Mouse (Mus musculus): ENCODE results near the gene Ncmap. TPM values are rescaled to one million over a fixed set of nuclear protein-coding genes. Genes with fewer than 3 reads are reported as not detected.

The Ncmap gene
- polyA plus RNA-seq, 1 experiment from 2014 or later, result 7.3 TPM

GRCm38 (mm10) chr4:135429990-135430760, 32.1 kb upstream of the Ncmap start:
- no peaks in the 10 kb centered on the region for H3K27me3 ChIP-seq (replicated peaks; ENCODE audit: control insufficient read depth, insufficient read depth, low read length)
- H3K9me3 ChIP-seq (ENCODE audit: control insufficient read depth, low read length), result no peaks in the 10 kb centered on the region
- H3K4me2 ChIP-seq (ENCODE audit: low read depth, low read length), result no peak overlapping the region
- H3K4me3 ChIP-seq (ENCODE audit: low read length), result no peak overlapping the region
- H3K9ac ChIP-seq (ENCODE audit: low read depth, low read length), result no peak overlapping the region
- no peak for ATAC-seq
- no peaks in the 10 kb centered on the region for H3K36me3 ChIP-seq (ENCODE audit: control insufficient read depth, insufficient read depth, low read length)
- no peak overlapping the region for H3K27ac ChIP-seq (ENCODE audit: low read length)
- 76% methylated on average over 8 of the region's 8 CpGs for WGBS
- peaks cover 13% of the 10 kb centered on the region for H3K4me1 ChIP-seq (ENCODE audit: control insufficient read depth, insufficient read depth, low read length)

GRCm38 (mm10) chr4:135429383-135429782, 31.4 kb upstream of the Ncmap start:
- no peak for ATAC-seq

GRCm38 (mm10) chr4:135426587-135426986, 28.6 kb upstream of the Ncmap start:
- no peak for ATAC-seq
- 95% methylated on average over 7 of the region's 7 CpGs for WGBS
- peaks cover 2% of the 10 kb centered on the region; the same call in 1 of the 2 replicates for H3K4me1 ChIP-seq (ENCODE audit: control insufficient read depth, insufficient read depth, low read length)
- H3K9ac ChIP-seq (ENCODE audit: low read depth, low read length), result no peak overlapping the region
- H3K27ac ChIP-seq (ENCODE audit: low read length), result no peak overlapping the region
- H3K4me3 ChIP-seq (ENCODE audit: low read length), result no peak overlapping the region
- no peaks in the 10 kb centered on the region for H3K27me3 ChIP-seq (replicated peaks; ENCODE audit: control insufficient read depth, insufficient read depth, low read length)
- peaks cover 2% of the 10 kb centered on the region; the same call in 1 of the 2 replicates for H3K36me3 ChIP-seq (ENCODE audit: control insufficient read depth, insufficient read depth, low read length)
- H3K9me3 ChIP-seq (ENCODE audit: control insufficient read depth, low read length), result no peaks in the 10 kb centered on the region
- no peak overlapping the region for H3K4me2 ChIP-seq (ENCODE audit: low read depth, low read length)

More at GRCm38 (mm10) chr4:135429383-135429782, 31.4 kb upstream of the Ncmap start:
- Histone ChIP-seq H3K9ac (ENCODE audit: low read depth, low read length) (no peak overlapping the region), H3K27me3 (replicated peaks; ENCODE audit: control insufficient read depth, insufficient read depth, low read length) (no peaks in the 10 kb centered on the region), H3K4me3 (ENCODE audit: low read length) (no peak overlapping the region), H3K36me3 (ENCODE audit: control insufficient read depth, insufficient read depth, low read length) (no peaks in the 10 kb centered on the region), H3K9me3 (ENCODE audit: control insufficient read depth, low read length) (no peaks in the 10 kb centered on the region), H3K4me2 (ENCODE audit: low read depth, low read length) (no peak overlapping the region), H3K4me1 (ENCODE audit: control insufficient read depth, insufficient read depth, low read length) (peaks cover 9% of the 10 kb centered on the region), H3K27ac (ENCODE audit: low read length) (no peak overlapping the region)
- WGBS, result 78% methylated on average over 4 of the region's 4 CpGs

- no peak overlapping the region for H3K27ac ChIP-seq (ENCODE audit: low read length)
Measured at GRCm38 (mm10) chr4:135425625-135426024, 27.6 kb upstream of the Ncmap start.

GRCm38 (mm10) chr4:135420961-135421360, 22.9 kb upstream of the Ncmap start:
- ATAC-seq, result no peak
- H3K4me1 ChIP-seq (ENCODE audit: control insufficient read depth, insufficient read depth, low read length), result peaks cover 2% of the 10 kb centered on the region; the same call in 1 of the 2 replicates
- no peak overlapping the region for H3K27ac ChIP-seq (ENCODE audit: low read length)
- no peaks in the 10 kb centered on the region for H3K9me3 ChIP-seq (ENCODE audit: control insufficient read depth, low read length)
- WGBS, result 94% methylated on average over 13 of the region's 13 CpGs
- H3K4me3 ChIP-seq (ENCODE audit: low read length), result no peak overlapping the region
- no peak overlapping the region for H3K9ac ChIP-seq (ENCODE audit: low read depth, low read length)
- H3K36me3 ChIP-seq (ENCODE audit: control insufficient read depth, insufficient read depth, low read length), result peaks cover 5% of the 10 kb centered on the region; the same call in 1 of the 2 replicates
- H3K4me2 ChIP-seq (ENCODE audit: low read depth, low read length), result no peak overlapping the region
- no peaks in the 10 kb centered on the region for H3K27me3 ChIP-seq (replicated peaks; ENCODE audit: control insufficient read depth, insufficient read depth, low read length)

More at GRCm38 (mm10) chr4:135425625-135426024, 27.6 kb upstream of the Ncmap start:
- H3K4me3 ChIP-seq (ENCODE audit: low read length), result no peak overlapping the region
- H3K36me3 ChIP-seq (ENCODE audit: control insufficient read depth, insufficient read depth, low read length), result peaks cover 2% of the 10 kb centered on the region; the same call in 1 of the 2 replicates
- 66% methylated on average over 9 of the region's 9 CpGs for WGBS
- peaks cover 2% of the 10 kb centered on the region; the same call in 1 of the 2 replicates for H3K4me1 ChIP-seq (ENCODE audit: control insufficient read depth, insufficient read depth, low read length)
- H3K4me2 ChIP-seq (ENCODE audit: low read depth, low read length), result no peak overlapping the region
- H3K27me3 ChIP-seq (replicated peaks; ENCODE audit: control insufficient read depth, insufficient read depth, low read length), result no peaks in the 10 kb centered on the region
- H3K9me3 ChIP-seq (ENCODE audit: control insufficient read depth, low read length), result no peaks in the 10 kb centered on the region
- no peak for ATAC-seq
- H3K9ac ChIP-seq (ENCODE audit: low read depth, low read length), result no peak overlapping the region

- no peak for ATAC-seq
- H3K9ac ChIP-seq (ENCODE audit: low read depth, low read length), result no peak overlapping the region
- no peak overlapping the region for H3K4me2 ChIP-seq (ENCODE audit: low read depth, low read length)
- no peak overlapping the region for H3K4me3 ChIP-seq (ENCODE audit: low read length)
- peaks cover 5% of the 10 kb centered on the region; the same call in 1 of the 2 replicates for H3K36me3 ChIP-seq (ENCODE audit: control insufficient read depth, insufficient read depth, low read length)
- WGBS, result 83% methylated on average over 11 of the region's 11 CpGs
- H3K4me1 ChIP-seq (ENCODE audit: control insufficient read depth, insufficient read depth, low read length), result no peaks in the 10 kb centered on the region
- H3K9me3 ChIP-seq (ENCODE audit: control insufficient read depth, low read length), result no peaks in the 10 kb centered on the region
- H3K27ac ChIP-seq (ENCODE audit: low read length), result no peak overlapping the region
- no peaks in the 10 kb centered on the region for H3K27me3 ChIP-seq (replicated peaks; ENCODE audit: control insufficient read depth, insufficient read depth, low read length)
Measured at GRCm38 (mm10) chr4:135420416-135420815, 22.4 kb upstream of the Ncmap start.

GRCm38 (mm10) chr4:135419996-135420395, 22.0 kb upstream of the Ncmap start:
- H3K4me3 ChIP-seq (ENCODE audit: low read length), result no peak overlapping the region
- H3K36me3 ChIP-seq (ENCODE audit: control insufficient read depth, insufficient read depth, low read length), result peaks cover 5% of the 10 kb centered on the region; the same call in 1 of the 2 replicates
- no peak overlapping the region for H3K27ac ChIP-seq (ENCODE audit: low read length)
- no peaks in the 10 kb centered on the region for H3K4me1 ChIP-seq (ENCODE audit: control insufficient read depth, insufficient read depth, low read length)
- H3K9me3 ChIP-seq (ENCODE audit: control insufficient read depth, low read length), result no peaks in the 10 kb centered on the region
- WGBS, result 82% methylated on average over 21 of the region's 21 CpGs
- no peak overlapping the region for H3K9ac ChIP-seq (ENCODE audit: low read depth, low read length)
- H3K27me3 ChIP-seq (replicated peaks; ENCODE audit: control insufficient read depth, insufficient read depth, low read length), result no peaks in the 10 kb centered on the region
- ATAC-seq, result no peak
- H3K4me2 ChIP-seq (ENCODE audit: low read depth, low read length), result no peak overlapping the region

- H3K4me1 ChIP-seq (ENCODE audit: control insufficient read depth, insufficient read depth, low read length), result no peaks in the 10 kb centered on the region
- H3K4me2 ChIP-seq (ENCODE audit: low read depth, low read length), result no peak overlapping the region
- no peak overlapping the region for H3K9ac ChIP-seq (ENCODE audit: low read depth, low read length)
- H3K27me3 ChIP-seq (replicated peaks; ENCODE audit: control insufficient read depth, insufficient read depth, low read length), result no peaks in the 10 kb centered on the region
- no peak overlapping the region for H3K4me3 ChIP-seq (ENCODE audit: low read length)
- 94% methylated on average over 21 of the region's 21 CpGs for WGBS
- no peaks in the 10 kb centered on the region for H3K9me3 ChIP-seq (ENCODE audit: control insufficient read depth, low read length)
- H3K36me3 ChIP-seq (ENCODE audit: control insufficient read depth, insufficient read depth, low read length), result 0 out of 2 replicates have a peak, but pooled peaks cover 6% of the 10 kb centered on the region
- no peak for ATAC-seq
- no peak overlapping the region for H3K27ac ChIP-seq (ENCODE audit: low read length)
Measured at GRCm38 (mm10) chr4:135416367-135416766, 18.3 kb upstream of the Ncmap start.

- WGBS, result 77% methylated on average over 8 of the region's 8 CpGs
- ATAC-seq, result no peak
- Histone ChIP-seq H3K27me3 (replicated peaks; ENCODE audit: control insufficient read depth, insufficient read depth, low read length) (no peaks in the 10 kb centered on the region), H3K9me3 (ENCODE audit: control insufficient read depth, low read length) (no peaks in the 10 kb centered on the region), H3K27ac (ENCODE audit: low read length) (no peak overlapping the region), H3K36me3 (ENCODE audit: control insufficient read depth, insufficient read depth, low read length) (0 out of 2 replicates have a peak, but pooled peaks cover 6% of the 10 kb centered on the region), H3K4me1 (ENCODE audit: control insufficient read depth, insufficient read depth, low read length) (no peaks in the 10 kb centered on the region), H3K4me2 (ENCODE audit: low read depth, low read length) (no peak overlapping the region), H3K4me3 (ENCODE audit: low read length) (no peak overlapping the region), H3K9ac (ENCODE audit: low read depth, low read length) (no peak overlapping the region)
Measured at GRCm38 (mm10) chr4:135413491-135413890, 15.5 kb upstream of the Ncmap start.
